Mouse (Mus musculus) kidney, adult 11 months (tissue): ENCODE measurements around the gene Rac2.
A peak's percentile ranks its signal among the peaks of the same experiment; 100 is the strongest.

ENCODE experiments used
- DNase-seq: peaks from one replicate; pipeline ENCODE4 v3.0.0; 2022

The Rac2 gene

GRCm38 (mm10) chr15:78572658-78573397 lies at the start of gene Rac2:
Rac2 (minus strand) TSS chr15:78572783.
- no peak for DNase-seq

- no peak for DNase-seq
Observed at GRCm38 (mm10) chr15:78616973-78617372, 44.4 kb upstream of the Rac2 start.

DNA sequence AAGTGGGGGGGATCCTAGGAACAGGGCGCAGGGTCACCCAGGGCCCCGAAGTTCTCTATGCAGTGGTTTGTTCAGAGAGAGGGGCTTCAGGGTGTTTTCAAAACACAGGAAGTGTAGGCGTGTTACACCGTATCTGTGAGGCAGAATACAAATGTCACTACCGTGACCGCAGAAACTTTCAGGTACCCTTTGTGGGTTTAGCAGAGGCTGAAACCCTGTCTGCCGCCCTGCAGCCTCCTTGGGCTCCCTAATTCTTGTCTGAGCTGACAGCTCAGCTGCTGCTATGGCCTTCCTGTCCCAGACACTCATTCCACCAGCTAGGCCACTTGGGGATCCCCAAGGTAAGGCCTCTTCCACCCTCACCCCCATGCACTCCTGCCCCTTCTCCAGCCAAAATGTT lies 42.0 kb upstream of the Rac2 start:
- DNase-seq: no peak

DNA sequence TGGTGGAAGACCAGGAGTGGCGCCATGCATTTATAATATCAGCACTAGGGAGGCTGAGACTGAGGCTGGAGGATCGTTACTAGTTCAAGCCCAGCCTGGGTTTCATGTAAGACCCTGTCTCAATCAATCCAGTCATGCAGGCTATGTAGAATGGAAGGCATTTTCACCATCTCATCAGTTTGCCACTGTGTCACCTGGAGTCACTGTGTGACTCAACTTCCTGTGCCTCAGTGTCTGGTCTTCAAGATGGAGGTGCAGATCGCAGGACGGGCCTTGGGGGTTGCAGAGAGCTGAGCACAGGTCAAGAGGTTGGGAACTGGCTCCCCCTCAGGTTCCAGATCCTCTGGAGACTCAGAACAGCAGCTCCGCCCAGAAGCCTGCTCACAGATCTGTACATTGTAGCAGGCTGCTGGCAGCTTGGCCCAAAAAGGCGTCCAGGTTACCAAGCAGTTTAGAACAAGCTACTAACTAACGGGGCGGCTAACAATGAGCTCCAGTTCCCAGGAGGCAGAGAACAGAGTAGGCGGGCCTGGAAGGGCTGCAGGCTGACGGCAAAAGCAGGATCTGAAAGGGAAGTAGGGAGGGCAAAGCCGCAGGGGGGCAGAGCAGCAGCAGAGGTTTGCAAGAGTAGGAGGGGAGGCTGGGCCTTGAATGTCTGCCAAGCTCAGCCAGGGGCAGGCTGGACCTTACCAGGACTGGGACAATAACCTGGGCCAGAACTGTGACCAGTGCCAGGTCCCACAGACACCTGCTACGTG lies 38.3 kb upstream of the Rac2 start:
- no peak for DNase-seq

DNA sequence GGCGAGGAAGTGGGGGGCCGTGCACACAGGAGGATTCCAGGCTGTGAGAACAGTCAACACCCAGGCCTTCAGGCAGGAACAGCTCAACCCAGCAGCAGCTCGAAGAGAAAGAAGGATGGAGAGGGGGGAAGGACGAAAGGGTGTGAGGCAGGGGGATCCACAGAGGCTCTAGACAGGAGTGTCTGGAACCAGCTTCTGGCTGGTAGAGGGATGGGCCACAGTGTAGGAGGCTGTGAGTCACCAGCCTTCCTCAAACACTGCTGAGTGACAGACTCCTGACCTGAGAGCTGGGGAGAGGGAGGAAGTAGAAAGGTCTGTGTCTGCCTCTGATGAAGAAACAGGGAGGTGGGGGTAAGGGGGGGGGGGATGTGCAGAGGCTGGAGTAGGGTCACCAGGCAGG lies 34.9 kb upstream of the Rac2 start:
- DNase-seq: no peak

GRCm38 (mm10) chr15:78606059-78606458 lies 33.5 kb upstream of the Rac2 start:
- no peak for DNase-seq

- DNase-seq: no peak
Observed at GRCm38 (mm10) chr15:78605371-78605791, 32.8 kb upstream of the Rac2 start.

- no peak for DNase-seq
Observed at GRCm38 (mm10) chr15:78604255-78604654, 31.7 kb upstream of the Rac2 start.

GRCm38 (mm10) chr15:78601180-78601579 lies 28.6 kb upstream of the Rac2 start:
- DNase-seq: no peak

DNA sequence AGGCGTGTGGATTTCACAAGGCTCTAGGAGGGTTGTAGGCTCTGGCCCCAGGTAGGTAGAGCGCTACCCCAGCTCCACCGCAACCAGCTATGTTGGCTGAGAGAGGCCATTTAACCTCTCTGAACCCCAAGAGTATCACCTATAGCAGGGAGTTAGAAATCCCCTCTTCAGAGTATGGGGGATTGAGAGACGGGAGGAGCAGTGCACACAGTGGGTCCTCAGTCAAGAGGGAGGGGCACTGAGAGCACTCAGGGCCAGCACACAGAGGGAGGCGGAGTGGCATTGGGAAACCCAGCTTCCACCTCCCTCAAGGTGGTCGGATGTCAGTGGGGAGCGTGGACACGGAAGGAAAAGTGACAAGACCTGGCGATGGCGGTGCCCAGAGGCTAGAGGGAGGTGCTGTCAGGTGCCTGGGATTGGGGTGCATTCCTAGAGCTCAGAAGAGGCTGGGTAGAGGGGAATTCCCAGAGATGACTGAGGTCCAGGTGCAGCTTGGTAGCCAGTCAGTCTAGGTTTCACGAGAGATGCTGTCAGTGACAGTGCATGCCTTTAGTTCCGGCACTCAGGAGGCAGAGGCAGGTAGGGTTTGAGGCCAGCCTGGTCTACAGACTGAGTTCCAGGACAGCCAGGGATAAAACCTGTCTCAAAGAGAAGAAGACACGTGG lies 27.1 kb upstream of the Rac2 start:
- no peak for DNase-seq

- no peak for DNase-seq
Observed at GRCm38 (mm10) chr15:78599124-78599523, 26.5 kb upstream of the Rac2 start.

- DNase-seq: no peak
Observed at GRCm38 (mm10) chr15:78597729-78598128, 25.1 kb upstream of the Rac2 start.

- peak; percentile 37 for DNase-seq
Observed at GRCm38 (mm10) chr15:78596914-78597313, 24.3 kb upstream of the Rac2 start, which contains the start of gene Cyth4. Cyth4 (plus strand) TSS chr15:78597047.

DNA sequence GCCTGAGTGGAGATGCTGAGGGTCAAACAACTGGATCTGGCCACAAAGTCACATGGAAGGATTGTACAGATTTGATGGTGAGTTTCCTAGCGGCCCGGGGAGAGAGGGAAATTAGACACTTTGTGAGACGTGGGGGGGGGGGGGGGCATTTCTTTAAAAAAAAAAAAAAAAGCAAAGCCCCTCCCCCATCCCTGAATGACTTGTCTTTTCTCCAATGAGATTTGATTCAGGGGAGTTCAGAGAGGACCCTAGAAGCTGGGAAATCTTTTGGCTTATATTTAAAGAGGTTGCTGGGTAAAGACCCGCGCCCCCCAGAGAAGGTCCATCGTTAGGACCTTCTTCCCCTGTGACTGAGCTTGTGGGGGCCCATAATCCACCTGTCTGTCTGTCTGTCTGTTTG lies 23.9 kb upstream of the Rac2 start:
- DNase-seq: no peak

DNA sequence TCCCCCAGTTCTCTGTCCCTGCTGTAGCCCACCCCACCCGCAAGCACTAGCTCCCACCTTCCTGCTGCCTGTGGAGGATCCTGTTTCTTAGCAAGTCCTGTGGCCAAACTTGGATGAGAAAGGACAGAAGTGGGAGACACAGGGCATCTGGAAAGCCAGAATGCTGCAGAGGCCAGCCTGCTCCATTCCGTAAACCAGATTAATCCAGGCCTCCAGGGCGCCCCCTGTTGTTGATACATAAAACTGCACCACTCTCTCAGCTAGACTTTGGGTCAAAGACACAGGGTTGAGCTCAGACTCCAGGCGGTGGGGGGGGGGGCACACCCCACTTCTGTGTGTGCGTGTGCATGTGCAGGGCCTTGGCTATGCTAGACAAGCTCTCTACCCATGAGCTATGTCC lies 22.9 kb upstream of the Rac2 start:
- no peak for DNase-seq

DNA sequence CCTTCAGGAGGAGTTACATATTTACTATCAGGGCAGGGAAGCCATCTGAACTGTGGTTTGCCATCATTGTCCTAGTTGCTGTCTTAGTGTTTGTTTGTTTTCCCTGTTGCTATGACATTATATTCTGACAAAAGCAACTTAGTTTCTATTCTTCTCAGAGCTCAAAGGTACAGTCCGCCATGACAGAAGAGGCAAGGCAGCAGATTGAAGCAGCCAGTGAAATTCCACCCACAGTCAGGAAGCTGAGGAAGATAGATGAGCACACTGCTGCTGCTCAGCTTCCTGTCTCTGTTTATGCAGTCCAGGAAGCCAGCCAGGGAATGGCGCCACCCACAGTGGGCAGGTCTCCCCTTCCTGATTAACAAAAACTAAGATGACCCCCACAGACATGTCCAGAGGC lies 22.2 kb upstream of the Rac2 start:
- no peak for DNase-seq

DNA sequence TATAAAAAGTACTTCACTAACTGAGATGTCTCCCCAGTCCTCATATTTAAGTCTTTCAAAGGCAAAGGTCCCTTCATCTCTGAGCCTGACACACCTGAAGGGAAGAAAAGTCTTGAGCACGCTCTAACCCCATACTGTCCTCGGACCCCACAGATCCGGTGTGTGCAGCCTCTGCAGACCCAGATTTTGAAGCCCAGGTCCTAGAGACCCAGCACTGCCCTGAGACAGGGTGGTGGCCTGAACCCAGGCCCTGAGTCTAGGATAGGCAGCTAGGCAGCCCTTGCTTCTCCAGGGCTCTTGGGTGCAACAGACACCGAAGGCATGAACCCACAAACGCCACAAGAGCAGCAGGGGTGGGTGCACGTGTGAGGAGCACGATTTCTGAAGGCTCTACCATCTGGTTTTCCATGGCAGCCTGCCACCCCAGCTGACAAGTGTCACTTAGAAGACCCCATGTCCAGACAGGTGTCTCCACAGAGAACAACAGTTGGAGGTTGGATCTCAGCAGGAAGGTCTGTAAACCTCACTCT lies 21.4 kb upstream of the Rac2 start:
- DNase-seq: no peak

- DNase-seq: no peak
Observed at GRCm38 (mm10) chr15:78592452-78592968, 19.9 kb upstream of the Rac2 start.

GRCm38 (mm10) chr15:78591680-78592451 lies 19.3 kb upstream of the Rac2 start:
- DNase-seq: no peak

GRCm38 (mm10) chr15:78590785-78591184 lies 18.2 kb upstream of the Rac2 start:
- no peak for DNase-seq

DNA sequence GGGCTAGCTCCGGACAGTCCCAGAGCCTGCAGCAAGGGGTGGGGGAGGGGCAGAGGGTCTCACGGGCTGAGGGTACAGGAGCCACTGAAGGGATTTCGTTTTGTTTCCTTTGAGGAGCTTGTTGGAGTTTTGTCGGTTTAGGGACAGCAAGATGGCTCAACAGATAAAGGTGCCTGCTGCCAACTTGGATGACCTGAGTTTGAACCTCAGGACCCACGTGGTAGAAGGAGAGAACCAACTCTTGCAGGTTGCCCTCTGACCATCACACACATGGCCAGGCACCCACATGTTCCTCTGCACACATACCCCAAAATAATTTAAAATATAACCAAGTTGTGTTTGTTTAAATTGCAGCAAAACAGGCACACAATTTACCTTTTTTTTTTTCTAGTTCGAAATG lies 17.4 kb upstream of the Rac2 start:
- DNase-seq: no peak

GRCm38 (mm10) chr15:78588900-78589299 lies 16.3 kb upstream of the Rac2 start:
- no peak for DNase-seq

- no peak for DNase-seq
Observed at GRCm38 (mm10) chr15:78588049-78588448, 15.5 kb upstream of the Rac2 start.
